Mouse (Mus musculus) granulocyte monocyte progenitor cell, adult 5-6 weeks (primary cell): Measurements from ENCODE around the gene Olfr345. TPM values are rescaled to one million over a fixed set of nuclear protein-coding genes. Genes with fewer than 3 reads are reported as not detected.

ENCODE experiments used
- ATAC-seq: replicated peaks from 2 replicates; pipeline ENCODE4 v1.8.0; 2016; ENCODE audit warnings: mild to moderate bottlenecking, moderate TSS enrichment, inconsistent platforms; ENCODE audit not compliant: poor library complexity, severe bottlenecking
- total RNA-seq, 2 experiments: library from RNA; stranded (forward) in 1 of 2; stranded (reverse) in 1 of 2; fragments of 200-712, 200-1000 nt in 1 of 2; fragments of >200 nt in 1 of 2; fragmentation: Nextera tagmentation in 1 of 2; gene quantifications; 2 replicates each; pipeline ENCODE4 v1.2.3; 2014 to 2017

The Olfr345 gene
- total RNA-seq (2014; fragmentation: Nextera tagmentation) (not detected in 2 replicates), total RNA-seq (2017) (not detected in 2 replicates)

DNA sequence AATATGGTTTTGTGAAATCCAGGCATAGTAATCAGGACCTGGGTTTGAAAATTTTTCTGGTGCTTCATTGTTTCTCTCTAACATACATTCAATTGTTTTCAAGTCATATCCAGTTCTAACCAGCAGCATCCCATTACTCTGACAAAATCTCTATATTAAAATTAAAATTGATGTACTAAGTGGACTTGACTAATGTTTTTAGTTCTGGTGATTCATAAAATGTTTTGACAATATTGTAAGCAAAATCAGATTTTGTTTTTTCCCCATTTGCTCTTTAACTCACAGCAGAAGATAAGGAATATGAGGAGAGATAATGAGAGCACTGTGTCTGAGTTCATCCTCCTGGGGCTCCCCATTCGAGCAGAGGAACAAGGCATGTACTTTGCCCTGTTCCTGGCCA is at the start of gene Olfr345:
Gene Olfr345, plus strand, starts transcription at position 301 of the 400 bp plus-strand sequence.
- no peak for ATAC-seq

DNA sequence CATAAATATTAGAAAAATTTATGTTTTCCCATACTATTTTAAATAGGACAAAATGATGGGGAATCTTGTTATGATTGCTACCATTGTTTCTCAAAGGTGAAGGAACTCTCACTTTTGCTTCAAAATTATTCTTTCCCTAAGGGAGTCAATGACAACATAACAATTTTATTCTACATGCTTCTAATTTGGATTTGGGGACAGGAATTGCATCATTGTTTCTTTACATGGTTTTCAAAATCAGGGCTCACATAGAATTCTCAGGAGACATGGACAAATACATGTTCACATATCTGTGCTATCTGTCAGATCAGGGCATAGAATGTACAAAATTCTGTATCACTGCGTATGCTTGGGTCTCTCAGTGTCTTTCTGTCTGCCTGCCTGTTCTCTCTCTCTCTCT is 45.6 kb downstream of the Olfr345 start, which contains the start of gene Olfr346:
Gene Olfr346, plus strand, starts transcription at position 301 of the 400 bp plus-strand sequence.
- no peak for ATAC-seq

Other genes starting within 250 kb of the Olfr345 start
- gene Olfr339, start 221.1 kb upstream of the Olfr345 start, total RNA-seq (2014; fragmentation: Nextera tagmentation) = not detected in 2 replicates
- not detected in 2 replicates for gene Olfr339, start 221.1 kb upstream of the Olfr345 start, total RNA-seq (2017)
- not detected in 2 replicates for gene Olfr340, start 187.5 kb upstream of the Olfr345 start, total RNA-seq (2014; fragmentation: Nextera tagmentation)
- gene Olfr340, start 187.5 kb upstream of the Olfr345 start, total RNA-seq (2017) = not detected in 2 replicates
- gene Olfr341, start 157.6 kb upstream of the Olfr345 start, total RNA-seq (2014; fragmentation: Nextera tagmentation) = not detected in 2 replicates
- gene Olfr341, start 157.6 kb upstream of the Olfr345 start, total RNA-seq (2017) = not detected in 2 replicates
- gene Olfr342, start 115.0 kb upstream of the Olfr345 start, total RNA-seq (2014; fragmentation: Nextera tagmentation) = not detected in 2 replicates
- not detected in 2 replicates for gene Olfr342, start 115.0 kb upstream of the Olfr345 start, total RNA-seq (2017)
- not detected in 2 replicates for gene Olfr344, start 73.4 kb upstream of the Olfr345 start, total RNA-seq (2014; fragmentation: Nextera tagmentation)
- gene Olfr344, start 73.4 kb upstream of the Olfr345 start, total RNA-seq (2017) = not detected in 2 replicates
- not detected in 2 replicates for gene Olfr346, start 45.7 kb downstream of the Olfr345 start, total RNA-seq (2014; fragmentation: Nextera tagmentation)
- gene Olfr346, start 45.7 kb downstream of the Olfr345 start, total RNA-seq (2017) = not detected in 2 replicates
- gene Olfr347, start 91.9 kb downstream of the Olfr345 start, total RNA-seq (2014; fragmentation: Nextera tagmentation) = not detected in 2 replicates
- not detected in 2 replicates for gene Olfr347, start 91.9 kb downstream of the Olfr345 start, total RNA-seq (2017)
- not detected in 2 replicates for gene Olfr348, start 144.2 kb downstream of the Olfr345 start, total RNA-seq (2014; fragmentation: Nextera tagmentation)
- gene Olfr348, start 144.2 kb downstream of the Olfr345 start, total RNA-seq (2017) = not detected in 2 replicates
- not detected in 2 replicates for gene Olfr50, start 150.5 kb downstream of the Olfr345 start, total RNA-seq (2014; fragmentation: Nextera tagmentation)
- gene Olfr50, start 150.5 kb downstream of the Olfr345 start, total RNA-seq (2017) = not detected in 2 replicates
- gene Olfr3, start 177.0 kb downstream of the Olfr345 start, total RNA-seq (2014; fragmentation: Nextera tagmentation) = not detected in 2 replicates
- gene Olfr3, start 177.0 kb downstream of the Olfr345 start, total RNA-seq (2017) = not detected in 2 replicates
- not detected in 2 replicates for gene Olfr350, start 206.3 kb downstream of the Olfr345 start, total RNA-seq (2014; fragmentation: Nextera tagmentation)
- gene Olfr350, start 206.3 kb downstream of the Olfr345 start, total RNA-seq (2017) = not detected in 2 replicates
- gene Olfr351, start 222.6 kb downstream of the Olfr345 start, total RNA-seq (2014; fragmentation: Nextera tagmentation) = not detected in 2 replicates
- gene Olfr351, start 222.6 kb downstream of the Olfr345 start, total RNA-seq (2017) = not detected in 2 replicates
- not detected in 2 replicates for gene Olfr352, start 228.4 kb downstream of the Olfr345 start, total RNA-seq (2014; fragmentation: Nextera tagmentation)
- not detected in 2 replicates for gene Olfr352, start 228.4 kb downstream of the Olfr345 start, total RNA-seq (2017)